In the genomic region with DNA sequence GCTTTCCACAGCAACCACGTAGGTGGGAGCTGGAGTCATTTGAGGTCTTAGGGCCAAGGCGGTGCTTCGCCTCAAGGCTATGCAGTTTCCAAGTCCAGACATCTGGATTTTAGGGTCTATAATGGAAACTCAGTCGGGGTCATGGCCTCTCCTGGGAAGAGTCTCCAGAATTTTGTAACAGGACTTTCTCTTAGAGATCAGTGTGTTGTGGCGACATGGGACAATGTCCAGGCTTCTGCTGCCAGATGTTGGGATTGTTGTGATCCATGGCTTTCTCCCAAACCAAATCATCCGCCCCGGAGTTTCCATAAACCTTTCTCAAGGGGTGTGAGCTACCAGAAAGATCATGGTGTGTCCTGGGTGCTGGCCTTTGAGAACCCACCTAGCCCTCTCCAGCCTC, we compare ENCODE assay signal across 22 mouse cellular contexts. TPM values are rescaled to one million over a fixed set of nuclear protein-coding genes. Genes with fewer than 3 reads are reported as not detected.
A peak's percentile ranks its signal among the peaks of the same experiment; 100 is the strongest.
DNase-seq lines count a peak whose midpoint lies in the region; ATAC-seq lines count a peak whose summit lies in the region.
"Had no signal": no experiment of that assay in that cellular context is flagged by ENCODE, and none has a peak within 500 bp of the region (broad histone marks: within the 10 kb centered on the region; RNA-seq: fewer than 3 reads in every experiment).

No protein-coding gene starts in this region.

- H3K4me2 ChIP-seq in kidney, embryonic 16.5 days (replicated peaks; ENCODE audit: low read depth, low read length), result no peak overlapping the region
- H3K4me2 ChIP-seq: forebrain, embryonic 13.5 days; hindbrain, embryonic 15.5 days; kidney, embryonic 15.5 days; liver, embryonic 11.5 days; midbrain, embryonic 13.5 days had no signal

- 82% methylated on average over 7 of the region's 7 CpGs for WGBS in kidney, embryonic 16.5 days

- H3K4me3 ChIP-seq in kidney, embryonic 16.5 days (ENCODE audit: low read length), result no peak overlapping the region
- H3K4me3 ChIP-seq: forebrain, embryonic 13.5 days; hindbrain, embryonic 15.5 days; kidney, embryonic 15.5 days; midbrain, embryonic 13.5 days had no signal

- no peaks in the 10 kb centered on the region for H3K27me3 ChIP-seq in kidney, embryonic 16.5 days (ENCODE audit: insufficient read depth, low read length)
- H3K27me3 ChIP-seq: forebrain, embryonic 13.5 days; hindbrain, embryonic 15.5 days; kidney, embryonic 15.5 days; midbrain, embryonic 13.5 days had no signal

- no peak for ATAC-seq in kidney, embryonic 16.5 days (ENCODE audit: low FRiP score, low TSS enrichment)
- ATAC-seq: forebrain, embryonic 13.5 days; intestine, embryonic 16.5 days; midbrain, embryonic 13.5 days had no signal

- no peaks in the 10 kb centered on the region for H3K36me3 ChIP-seq in kidney, embryonic 16.5 days (ENCODE audit: insufficient read depth, low read length)
- H3K36me3 ChIP-seq: hindbrain, embryonic 15.5 days; kidney, embryonic 15.5 days; midbrain, embryonic 13.5 days had no signal

- intact Hi-C loops in heart, postnatal 14 days (cut with DNase I), result no loop called here

- H3K4me1 ChIP-seq in kidney, embryonic 16.5 days (ENCODE audit: insufficient read depth, low read length), result no peaks in the 10 kb centered on the region
- H3K4me1 ChIP-seq: forebrain, embryonic 13.5 days; hindbrain, embryonic 15.5 days had no signal

- no peaks in the 10 kb centered on the region for H3K9me3 ChIP-seq in kidney, embryonic 16.5 days (ENCODE audit: low read length)
- H3K9me3 ChIP-seq: forebrain, embryonic 13.5 days; hindbrain, embryonic 15.5 days; kidney, embryonic 15.5 days; midbrain, embryonic 13.5 days had no signal

- peak; percentile 50 to 64 for DNase-seq in heart, adult 18-20 months
- DNase-seq in heart, postnatal 4 days, result no peak
- peak; percentile 4 for DNase-seq in ovary, postnatal 14 days (ENCODE audit: low spot score)
- DNase-seq in ovary, postnatal 36 days (ENCODE audit: low spot score), result no peak
- peak; percentile 6 to 11 for DNase-seq in heart, postnatal 14 days
- DNase-seq in thymus, postnatal 4 days, result no peak
- DNase-seq: cerebellum, adult 11 months; cerebellum, postnatal 25 days; layer of hippocampus, postnatal 36 days had no signal

- no peak overlapping the region for H3K9ac ChIP-seq in kidney, embryonic 16.5 days (replicated peaks; ENCODE audit: low read length)
- H3K9ac ChIP-seq: forebrain, embryonic 13.5 days; hindbrain, embryonic 15.5 days; kidney, embryonic 15.5 days; midbrain, embryonic 13.5 days had no signal

- no peak overlapping the region for H3K27ac ChIP-seq in kidney, embryonic 16.5 days (ENCODE audit: low read length)
- H3K27ac ChIP-seq: forebrain, embryonic 13.5 days; hindbrain, embryonic 15.5 days; kidney, embryonic 15.5 days; macrophage; midbrain, embryonic 13.5 days had no signal

RNA-seq across cellular contexts. Expression of a gene that starts 3.6 kb away (rescaled TPM):
- not detected for total RNA-seq in heart, adult 18-20 months (2021)
- total RNA-seq in heart, postnatal 4 days (2021), result not detected
- total RNA-seq in heart, postnatal 14 days (2021), result not detected
- 2.3 and 2.5 TPM in 2 replicates for polyA plus RNA-seq in kidney, embryonic 16.5 days (2015; fragmentation: Nextera tagmentation; extraction: Ambion mirVana)
- total RNA-seq: layer of hippocampus, adult 18-20 months; layer of hippocampus, postnatal 36 days; left cerebral cortex, postnatal 36 days had no signal
- polyA plus RNA-seq: forebrain, embryonic 13.5 days; heart, postnatal 0 days; hindbrain, embryonic 15.5 days; macrophage; midbrain, embryonic 13.5 days; neural tube, embryonic 14.5 days had no signal

RNA-seq across cellular contexts. Expression of a gene that starts 5.2 kb away (rescaled TPM):
- total RNA-seq in heart, adult 18-20 months (2021), result not detected
- total RNA-seq in heart, postnatal 4 days (2021), result not detected
- not detected for total RNA-seq in heart, postnatal 14 days (2021)
- polyA plus RNA-seq in kidney, embryonic 16.5 days (2015; fragmentation: Nextera tagmentation; extraction: Ambion mirVana), result 0.63 TPM in 1 of 2 replicates, not detected in the other
- total RNA-seq: layer of hippocampus, adult 18-20 months; layer of hippocampus, postnatal 36 days; left cerebral cortex, postnatal 36 days had no signal
- polyA plus RNA-seq: forebrain, embryonic 13.5 days; heart, postnatal 0 days; intestine, embryonic 16.5 days; liver, embryonic 11.5 days; macrophage; midbrain, embryonic 13.5 days; neural tube, embryonic 14.5 days; testis, adult 2 months had no signal

RNA-seq across cellular contexts. Expression of a gene that starts 14.0 kb away (rescaled TPM):
- total RNA-seq in heart, adult 18-20 months (2021), result not detected
- total RNA-seq in heart, postnatal 4 days (2021), result not detected
- not detected for total RNA-seq in heart, postnatal 14 days (2021)
- polyA plus RNA-seq in kidney, embryonic 16.5 days (2015; fragmentation: Nextera tagmentation; extraction: Ambion mirVana), result 0.08 TPM in 1 of 2 replicates, not detected in the other
- total RNA-seq: layer of hippocampus, adult 18-20 months; layer of hippocampus, postnatal 36 days; left cerebral cortex, postnatal 36 days had no signal
- polyA plus RNA-seq: forebrain, embryonic 13.5 days; heart, postnatal 0 days; hindbrain, embryonic 15.5 days; macrophage; midbrain, embryonic 13.5 days; neural tube, embryonic 14.5 days had no signal

RNA-seq across cellular contexts. Expression of a gene that starts 30.9 kb away (rescaled TPM):
- 1 to 10 TPM; 1.4 to 1.7 TPM for total RNA-seq in heart, adult 18-20 months (2021)
- not detected for total RNA-seq in heart, postnatal 4 days (2021)
- total RNA-seq in heart, postnatal 14 days (2021), result 1 to 10 TPM; 1.6 TPM
- polyA plus RNA-seq in kidney, embryonic 16.5 days (2015; fragmentation: Nextera tagmentation; extraction: Ambion mirVana), result 0.57 TPM in 1 of 2 replicates, not detected in the other
- total RNA-seq: layer of hippocampus, adult 18-20 months; layer of hippocampus, postnatal 36 days; left cerebral cortex, postnatal 36 days had no signal
- polyA plus RNA-seq: testis, adult 2 months had no signal

RNA-seq across cellular contexts. Expression of a gene that starts 35.9 kb away (rescaled TPM):
- total RNA-seq in heart, adult 18-20 months (2021), result 1 to 10 TPM; 3.5 to 5.3 TPM
- 1 to 10 TPM; 9.2 to 9.9 TPM for total RNA-seq in heart, postnatal 4 days (2021)
- total RNA-seq in heart, postnatal 14 days (2021), result 1 to 10 TPM; 4.2 to 4.3 TPM
- 33.3 and 34.1 TPM in 2 replicates for polyA plus RNA-seq in kidney, embryonic 16.5 days (2015; fragmentation: Nextera tagmentation; extraction: Ambion mirVana)

Comparison
In these comparisons a context has a peak if more than half of its experiments do, and no peak if none do; other contexts are left out.
1. DNase-seq: peak in heart, adult 18-20 months (2 of 2), ovary, postnatal 14 days (single experiment) and heart, postnatal 14 days (2 of 2); none in heart, postnatal 4 days (single experiment), ovary, postnatal 36 days (single experiment) and thymus, postnatal 4 days (single experiment).